Mouse (Mus musculus): ENCODE data around the gene Nhsl1.

GRCm38 (mm10) chr10:18330445-18330844 lies 11.7 kb downstream of the Nhsl1 start:
- TF ChIP-seq MXI1 (IDR thresholded peaks at IDR 0.05; ENCODE audit: low read depth, low read length) (no peak), SMC3 (IDR thresholded peaks at IDR 0.05; ENCODE audit: low read depth, low read length) (no peak), POLR2AphosphoS2 (IDR thresholded peaks at IDR 0.05; ENCODE audit: low read length) (no peak)

Data from MEL (cell line).